Mouse (Mus musculus): ENCODE data around the gene Tmem181a. TPM values are rescaled to one million over a fixed set of nuclear protein-coding genes. Genes with fewer than 3 reads are reported as not detected.

Gene Tmem181a
- polyA plus RNA-seq (2015; fragmentation: Nextera tagmentation; extraction: Ambion mirVana), result 5.7 and 6.9 TPM in 2 replicates

DNA sequence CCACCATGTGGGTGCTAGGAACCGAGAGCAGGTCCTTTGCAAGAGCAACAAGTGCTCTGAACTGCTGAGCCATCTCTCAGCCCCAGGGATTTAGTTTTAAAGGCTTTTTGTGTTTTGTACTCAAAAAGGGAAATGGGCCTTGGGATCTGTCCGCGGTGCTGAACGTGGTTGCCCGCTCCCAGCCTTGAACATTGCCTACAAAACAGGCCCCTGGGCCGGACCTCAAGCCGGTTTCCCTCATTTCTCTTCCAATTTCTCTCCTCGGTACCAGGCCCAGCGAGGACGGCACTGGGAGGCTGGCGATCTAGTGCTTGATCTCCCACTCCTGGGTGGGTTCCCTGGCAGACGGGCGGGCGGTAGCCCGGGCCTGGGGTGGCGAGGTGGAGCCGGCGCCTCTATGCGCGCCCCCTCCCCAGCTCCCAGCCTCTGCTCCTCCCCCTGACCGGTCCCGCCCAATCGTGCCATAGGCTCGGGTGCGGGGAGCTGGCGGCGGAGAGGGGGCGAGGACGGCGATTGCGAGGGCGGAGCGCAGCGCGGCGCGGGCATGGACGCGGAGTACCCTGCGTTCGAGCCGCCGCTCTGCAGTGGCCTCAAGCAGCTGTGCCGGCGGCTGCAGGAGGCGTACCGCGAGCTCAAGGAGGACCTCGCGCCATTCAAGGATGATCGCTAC, at the start of gene Tmem181a:
Gene Tmem181a (plus strand): TSS at position 461 of the 670 bp plus-strand sequence.

GRCm38 (mm10) chr17:6317339-6317985, 60.8 kb downstream of the Tmem181a start, which contains the start of gene Dynlt1a:
Gene Dynlt1a (minus strand): TSS chr17:6317500.

Other genes with a start within 250 kb of the Tmem181a start
- gene Serac1, start 177.1 kb upstream of the Tmem181a start, polyA plus RNA-seq (2015; fragmentation: Nextera tagmentation; extraction: Ambion mirVana), result 1.1 and 1.7 TPM in 2 replicates
- gene Gtf2h5, start 177.1 kb upstream of the Tmem181a start, polyA plus RNA-seq (2015; fragmentation: Nextera tagmentation; extraction: Ambion mirVana), result 112 and 118 TPM in 2 replicates
- gene Tulp4, start 150.4 kb upstream of the Tmem181a start, polyA plus RNA-seq (2015; fragmentation: Nextera tagmentation; extraction: Ambion mirVana), result 40.5 and 47.9 TPM in 2 replicates
- gene Dynlt1a, start 60.6 kb downstream of the Tmem181a start, polyA plus RNA-seq (2015; fragmentation: Nextera tagmentation; extraction: Ambion mirVana), result 8.2 and 8.4 TPM in 2 replicates
- 284 and 307 TPM in 2 replicates for gene Dynlt1b, start 173.3 kb downstream of the Tmem181a start, polyA plus RNA-seq (2015; fragmentation: Nextera tagmentation; extraction: Ambion mirVana)